Mouse (Mus musculus) midbrain, embryonic 10.5 days (tissue): ENCODE results near the gene Slc17a1. TPM values are rescaled to one million over a fixed set of nuclear protein-coding genes. Genes with fewer than 3 reads are reported as not detected.

ENCODE experiments used
- DNase-seq: peaks from one replicate; pipeline ENCODE4 v3.0.0-alpha.2; 2017; ENCODE audit warnings: low spot score
- H3K27ac ChIP-seq: fragments of 300-500 bp; sonication (generic); replicated peaks from 2 replicates; pipeline ENCODE4 v1.5.1; 2016; ENCODE audit warnings: mild to moderate bottlenecking
- H3K27me3 ChIP-seq: fragments of 300-500 bp; sonication (generic); 2 replicates; pipeline ENCODE4 v1.6.1; 2016; ENCODE audit warnings: low read depth, mild to moderate bottlenecking; ENCODE audit not compliant: poor library complexity, severe bottlenecking
- H3K36me3 ChIP-seq: fragments of 300-500 bp; sonication (generic); 2 replicates; pipeline ENCODE4 v1.6.1; 2016; ENCODE audit warnings: mild to moderate bottlenecking, moderate library complexity
- H3K4me1 ChIP-seq: fragments of 300-500 bp; sonication (generic); 2 replicates; pipeline ENCODE4 v1.6.1; 2016
- H3K4me3 ChIP-seq: fragments of 300-500 bp; sonication (generic); 2 replicates; pipeline ENCODE4 v1.5.1; 2016; ENCODE audit warnings: mild to moderate bottlenecking, moderate library complexity
- H3K9me3 ChIP-seq: fragments of 300-500 bp; sonication (generic); replicated peaks from 2 replicates; pipeline ENCODE4 v1.6.1; 2016; ENCODE audit warnings: mild to moderate bottlenecking
- WGBS: fragments of 180-500 bp; shearing (Covaris S2); methylation state at CpG from one replicate; pipeline ENCODE4 v1.1.7; 2016; 5-methylcytosine and 5-hydroxymethylcytosine counted together
- polyA plus RNA-seq: library from polyadenylated mRNA; unstranded; fragments of >200 nt; fragmentation: Nextera tagmentation; extraction: Ambion mirVana; gene quantifications from 2 replicates; pipeline ENCODE4 v1.2.1, GENCODE M21; 2016

Gene Slc17a1
- polyA plus RNA-seq, 1 experiment from 2014 or later, result not detected

GRCm38 (mm10) chr13:23866086-23866710, 1.4 kb upstream of the Slc17a1 start:
- WGBS, result 81% methylated on average over 9 of the region's 9 CpGs
- no peak overlapping the region for H3K27ac ChIP-seq

GRCm38 (mm10) chr13:23867000-23867399, 550 bp upstream of the Slc17a1 start:
- Histone ChIP-seq H3K9me3 (no peaks in the 10 kb centered on the region), H3K36me3 (no peaks in the 10 kb centered on the region), H3K4me1 (no peaks in the 10 kb centered on the region), H3K27ac (no peak overlapping the region), H3K27me3 (no peaks in the 10 kb centered on the region), H3K4me3 (no peak overlapping the region)
- DNase-seq, result no peak
- WGBS, result 86% methylated on average over 6 of the region's 6 CpGs

More at GRCm38 (mm10) chr13:23866086-23866710, 1.4 kb upstream of the Slc17a1 start:
- Histone ChIP-seq H3K36me3 (no peaks in the 10 kb centered on the region), H3K9me3 (no peaks in the 10 kb centered on the region), H3K4me1 (no peaks in the 10 kb centered on the region), H3K4me3 (no peak overlapping the region), H3K27me3 (no peaks in the 10 kb centered on the region)
- DNase-seq, result no peak

- Histone ChIP-seq H3K4me1 (no peaks in the 10 kb centered on the region), H3K27me3 (no peaks in the 10 kb centered on the region), H3K36me3 (no peaks in the 10 kb centered on the region), H3K9me3 (no peaks in the 10 kb centered on the region), H3K4me3 (no peak overlapping the region), H3K27ac (no peak overlapping the region)
- 92% methylated on average over 8 of the region's 8 CpGs for WGBS
- DNase-seq, result no peak
Measured at GRCm38 (mm10) chr13:23868790-23869533, 1.4 kb downstream of the Slc17a1 start.

GRCm38 (mm10) chr13:23869996-23870395, 2.4 kb downstream of the Slc17a1 start:
- H3K4me3 ChIP-seq, result no peak overlapping the region
- 82% methylated on average over 3 of the region's 3 CpGs for WGBS

GRCm38 (mm10) chr13:23873141-23873540, 5.6 kb downstream of the Slc17a1 start:
- Histone ChIP-seq H3K36me3 (no peaks in the 10 kb centered on the region), H3K27me3 (no peaks in the 10 kb centered on the region), H3K4me1 (no peaks in the 10 kb centered on the region), H3K4me3 (no peak overlapping the region), H3K27ac (no peak overlapping the region), H3K9me3 (no peaks in the 10 kb centered on the region)
- DNase-seq, result no peak
- WGBS, result 86% methylated on average over 5 of the region's 5 CpGs

More at GRCm38 (mm10) chr13:23869996-23870395, 2.4 kb downstream of the Slc17a1 start:
- Histone ChIP-seq H3K4me1 (no peaks in the 10 kb centered on the region), H3K27ac (no peak overlapping the region), H3K9me3 (no peaks in the 10 kb centered on the region), H3K27me3 (no peaks in the 10 kb centered on the region), H3K36me3 (no peaks in the 10 kb centered on the region)
- no peak for DNase-seq

- WGBS, result 85% methylated on average over 3 of the region's 3 CpGs
- no peak overlapping the region for H3K4me3 ChIP-seq
- no peak for DNase-seq
- H3K27ac ChIP-seq, result no peak overlapping the region
- no peaks in the 10 kb centered on the region for H3K27me3 ChIP-seq
- no peaks in the 10 kb centered on the region for H3K4me1 ChIP-seq
- H3K9me3 ChIP-seq, result no peaks in the 10 kb centered on the region
- no peaks in the 10 kb centered on the region for H3K36me3 ChIP-seq
Measured at GRCm38 (mm10) chr13:23879106-23879505, 11.6 kb downstream of the Slc17a1 start.

GRCm38 (mm10) chr13:23879636-23880035, 12.1 kb downstream of the Slc17a1 start:
- H3K4me1 ChIP-seq, result no peaks in the 10 kb centered on the region
- DNase-seq, result no peak
- no peaks in the 10 kb centered on the region for H3K27me3 ChIP-seq
- H3K9me3 ChIP-seq, result no peaks in the 10 kb centered on the region
- H3K4me3 ChIP-seq, result no peak overlapping the region
- 90% methylated on average over 5 of the region's 5 CpGs for WGBS
- H3K36me3 ChIP-seq, result no peaks in the 10 kb centered on the region
- no peak overlapping the region for H3K27ac ChIP-seq

GRCm38 (mm10) chr13:23885540-23885939, 18.0 kb downstream of the Slc17a1 start:
- peaks cover 10% of the 10 kb centered on the region; the same call in 1 of the 2 replicates for H3K4me1 ChIP-seq
- H3K9me3 ChIP-seq, result no peaks in the 10 kb centered on the region
- no peaks in the 10 kb centered on the region for H3K27me3 ChIP-seq
- H3K27ac ChIP-seq, result no peak overlapping the region
- H3K4me3 ChIP-seq, result no peak overlapping the region
- H3K36me3 ChIP-seq, result no peaks in the 10 kb centered on the region
- WGBS, result 37% methylated on average over 2 of the region's 2 CpGs
- DNase-seq, result peak; percentile 31

- H3K36me3 ChIP-seq, result no peaks in the 10 kb centered on the region
- 84% methylated on average over 3 of the region's 3 CpGs for WGBS
- H3K9me3 ChIP-seq, result no peaks in the 10 kb centered on the region
- no peak for DNase-seq
- no peaks in the 10 kb centered on the region for H3K27me3 ChIP-seq
- H3K4me3 ChIP-seq, result no peak overlapping the region
- peaks cover 13% of the 10 kb centered on the region for H3K4me1 ChIP-seq
- H3K27ac ChIP-seq, result no peak overlapping the region
Measured at GRCm38 (mm10) chr13:23887026-23887725, 19.6 kb downstream of the Slc17a1 start.

GRCm38 (mm10) chr13:23889011-23889605, 21.6 kb downstream of the Slc17a1 start:
- Histone ChIP-seq H3K36me3 (no peaks in the 10 kb centered on the region), H3K4me1 (peaks cover 30% of the 10 kb centered on the region), H3K27me3 (no peaks in the 10 kb centered on the region), H3K4me3 (no peak overlapping the region), H3K27ac (no peak overlapping the region), H3K9me3 (no peaks in the 10 kb centered on the region)
- WGBS, result 79% methylated on average over 6 of the region's 6 CpGs
- no peak for DNase-seq

- Histone ChIP-seq H3K27ac (no peak overlapping the region), H3K4me3 (no peak overlapping the region), H3K4me1 (peaks cover 28% of the 10 kb centered on the region), H3K9me3 (no peaks in the 10 kb centered on the region), H3K27me3 (no peaks in the 10 kb centered on the region), H3K36me3 (no peaks in the 10 kb centered on the region)
- peak; percentile 29 for DNase-seq
- WGBS, result 18% methylated on average over 9 of the region's 9 CpGs
Measured at GRCm38 (mm10) chr13:23892592-23893268, 25.2 kb downstream of the Slc17a1 start.

- DNase-seq, result peak; percentile 57
- H3K9me3 ChIP-seq, result no peaks in the 10 kb centered on the region
- H3K27ac ChIP-seq, result peak overlapping the region; percentile 46; the same call in 1 of the 2 replicates
- no peaks in the 10 kb centered on the region for H3K36me3 ChIP-seq
- 24% methylated on average over 4 of the region's 4 CpGs for WGBS
- peaks cover 33% of the 10 kb centered on the region for H3K4me1 ChIP-seq
- 0 out of 2 replicates have a peak overlapping the region, but pooled peaks have one; percentile 1 for H3K4me3 ChIP-seq
- no peaks in the 10 kb centered on the region for H3K27me3 ChIP-seq
Measured at GRCm38 (mm10) chr13:23893269-23893593, 25.7 kb downstream of the Slc17a1 start.
